Mouse (Mus musculus) liver, embryonic 15.5 days (tissue): Measurements from ENCODE around the gene Heatr6. TPM values are rescaled to one million over a fixed set of nuclear protein-coding genes. Genes with fewer than 3 reads are reported as not detected.
A peak's percentile ranks its signal among the peaks of the same experiment; 100 is the strongest.

ENCODE experiments used
- ATAC-seq: fragments of 200-750 bp; cut with Nextera tagmentation; 2 replicates; pipeline ENCODE4 v1.8.0; 2017; ENCODE audit warnings: moderate number of reproducible peaks, mild to moderate bottlenecking, moderate library complexity; ENCODE audit not compliant: insufficient read depth
- H3K27ac ChIP-seq: fragments of 300-500 bp; sonication (generic); replicated peaks from 2 replicates; pipeline ENCODE4 v1.5.1; 2015; ENCODE audit warnings: mild to moderate bottlenecking, inconsistent platforms
- H3K27me3 ChIP-seq: fragments of 300-500 bp; sonication (generic); 2 replicates; pipeline ENCODE4 v1.6.1; 2015; ENCODE audit warnings: mild to moderate bottlenecking, inconsistent platforms
- H3K36me3 ChIP-seq: fragments of 300-500 bp; sonication (generic); replicated peaks from 2 replicates; pipeline ENCODE4 v1.6.1; 2015; ENCODE audit warnings: moderate library complexity, mild to moderate bottlenecking, inconsistent platforms
- H3K4me1 ChIP-seq: fragments of 300-500 bp; sonication (generic); replicated peaks from 2 replicates; pipeline ENCODE4 v1.6.1; 2015; ENCODE audit warnings: inconsistent platforms
- H3K4me2 ChIP-seq: fragments of 300-500 bp; sonication (generic); 2 replicates; pipeline ENCODE4 v1.6.1; 2015; ENCODE audit warnings: moderate library complexity, mild to moderate bottlenecking, inconsistent platforms
- H3K4me3 ChIP-seq: fragments of 300-500 bp; sonication (generic); replicated peaks from 2 replicates; pipeline ENCODE4 v1.5.1; 2015; ENCODE audit warnings: mild to moderate bottlenecking, inconsistent platforms
- H3K9ac ChIP-seq: fragments of 300-500 bp; sonication (generic); 2 replicates; pipeline ENCODE4 v1.6.1; 2015; ENCODE audit warnings: moderate library complexity, mild to moderate bottlenecking, inconsistent platforms
- H3K9me3 ChIP-seq: fragments of 300-500 bp; sonication (generic); replicated peaks from 2 replicates; pipeline ENCODE4 v1.6.1; 2016; ENCODE audit warnings: inconsistent platforms
- WGBS: fragments of 180-500 bp; shearing (Covaris S2); methylation state at CpG from one replicate; pipeline ENCODE4 v1.1.7; 2015; ENCODE audit warnings: mixed read lengths; ENCODE audit not compliant: insufficient replicate concordance; 5-methylcytosine and 5-hydroxymethylcytosine counted together
- polyA plus RNA-seq: library from polyadenylated mRNA; unstranded; fragments of >200 nt; fragmentation: Nextera tagmentation; extraction: Ambion mirVana; gene quantifications from 2 replicates; pipeline ENCODE4 v1.2.1, GENCODE M21; 2015

The Heatr6 gene
- polyA plus RNA-seq, 1 experiment from 2014 or later: 6.2 TPM

DNA sequence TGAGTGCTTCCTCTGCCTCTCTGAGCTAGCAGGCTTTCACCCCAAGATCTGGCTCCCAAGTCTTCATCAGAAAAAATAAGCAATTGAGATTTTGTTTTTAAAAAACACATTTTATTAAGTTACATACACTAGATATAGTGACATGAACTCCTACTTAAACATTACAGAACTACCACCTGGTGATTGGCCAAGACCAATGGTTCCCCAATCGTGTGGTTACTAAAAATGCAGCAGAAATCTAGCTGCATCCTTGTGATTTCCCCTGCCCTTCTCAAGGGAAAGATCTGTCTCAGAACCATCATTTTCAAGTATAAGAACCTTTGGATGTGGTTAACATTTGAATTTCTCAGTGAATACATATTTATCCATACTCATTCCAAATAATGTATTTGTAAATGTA lies 19.3 kb upstream of the Heatr6 start:
- no peak overlapping the region for H3K27ac ChIP-seq
- WGBS: 43% methylated on average over 1 of the region's 1 CpGs
- H3K4me3 ChIP-seq: no peak overlapping the region
- no peak overlapping the region for H3K4me2 ChIP-seq
- H3K36me3 ChIP-seq: no peaks in the 10 kb centered on the region
- no peak for ATAC-seq
- H3K9ac ChIP-seq: no peak overlapping the region
- no peaks in the 10 kb centered on the region for H3K27me3 ChIP-seq
- H3K9me3 ChIP-seq: no peaks in the 10 kb centered on the region
- H3K4me1 ChIP-seq: no peaks in the 10 kb centered on the region

DNA sequence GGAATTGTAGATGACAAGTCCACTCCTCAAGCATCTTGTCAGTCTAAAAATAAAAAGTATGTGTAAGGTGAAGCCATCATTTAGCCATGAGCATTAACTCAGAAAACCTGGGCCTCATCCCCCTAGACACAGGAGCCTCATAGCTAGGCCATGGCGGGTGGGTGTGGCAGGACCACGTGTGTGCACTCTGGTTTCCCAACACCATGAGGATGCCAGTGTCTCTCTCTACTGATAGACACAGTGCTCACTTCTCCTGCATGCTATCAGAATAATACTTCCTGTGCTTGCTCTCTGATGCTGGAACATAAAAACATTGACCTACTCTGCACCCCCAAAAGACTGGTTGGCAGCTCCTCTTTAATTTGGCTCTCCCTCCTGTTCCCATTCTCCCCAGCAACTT lies 17.6 kb upstream of the Heatr6 start:
- Histone ChIP-seq H3K36me3 (no peaks in the 10 kb centered on the region), H3K27ac (no peak overlapping the region), H3K27me3 (no peaks in the 10 kb centered on the region), H3K9ac (no peak overlapping the region), H3K4me3 (no peak overlapping the region), H3K9me3 (no peaks in the 10 kb centered on the region), H3K4me1 (no peaks in the 10 kb centered on the region), H3K4me2 (no peak overlapping the region)
- 18% methylated on average over 2 of the region's 2 CpGs for WGBS
- no peak for ATAC-seq

DNA sequence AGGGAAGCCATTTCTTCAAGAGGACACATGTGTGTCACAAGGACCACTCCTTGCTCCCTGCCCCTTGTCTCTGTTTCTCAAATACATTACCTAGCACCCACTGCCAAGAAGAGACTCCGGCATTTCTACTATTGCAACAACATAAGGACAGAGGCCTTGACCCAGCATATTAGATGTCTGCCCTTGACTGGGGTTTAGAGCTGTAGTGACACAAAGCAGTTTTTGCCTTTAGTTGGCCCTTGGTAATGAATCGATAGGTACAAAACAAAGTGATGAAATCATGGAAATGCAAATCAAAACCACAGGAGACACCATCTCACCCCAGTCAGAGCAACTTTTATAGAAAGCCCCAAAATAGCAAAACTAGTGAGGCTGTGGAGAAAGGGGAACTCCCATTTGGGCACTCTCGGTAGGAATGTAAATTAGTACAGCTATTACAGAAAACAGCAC lies 16.4 kb upstream of the Heatr6 start:
- no peaks in the 10 kb centered on the region for H3K9me3 ChIP-seq
- no peak overlapping the region for H3K4me3 ChIP-seq
- no peak overlapping the region for H3K9ac ChIP-seq
- H3K4me2 ChIP-seq: no peak overlapping the region
- no peak overlapping the region for H3K27ac ChIP-seq
- no peaks in the 10 kb centered on the region for H3K36me3 ChIP-seq
- WGBS: 31% methylated on average over 3 of the region's 3 CpGs
- H3K4me1 ChIP-seq: 0 out of 2 replicates have a peak, but pooled peaks cover 2% of the 10 kb centered on the region
- H3K27me3 ChIP-seq: no peaks in the 10 kb centered on the region
- ATAC-seq: no peak

DNA sequence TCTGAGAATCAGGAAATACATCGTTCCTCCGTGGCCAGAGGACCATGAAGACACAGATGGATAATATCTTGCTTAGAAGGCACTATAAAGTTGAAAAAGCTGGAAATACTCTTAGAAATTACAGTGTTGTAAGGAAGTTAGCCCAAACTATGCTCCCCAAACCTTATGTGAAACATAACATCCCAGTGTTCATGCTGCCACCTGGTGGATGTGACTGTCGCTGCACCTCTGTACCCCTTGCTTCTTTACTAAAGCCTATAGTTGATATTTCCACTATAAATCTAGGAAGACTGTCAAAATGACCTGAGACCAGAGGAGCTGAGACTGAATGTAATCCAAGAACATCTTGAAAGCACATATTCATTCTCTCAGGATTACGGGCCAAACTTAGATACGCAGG lies 14.3 kb upstream of the Heatr6 start:
- H3K4me2 ChIP-seq: no peak overlapping the region
- no peaks in the 10 kb centered on the region for H3K36me3 ChIP-seq
- H3K4me1 ChIP-seq: peaks cover 14% of the 10 kb centered on the region
- no peaks in the 10 kb centered on the region for H3K27me3 ChIP-seq
- WGBS: 20% methylated on average over 5 of the region's 5 CpGs
- no peak overlapping the region for H3K27ac ChIP-seq
- H3K9ac ChIP-seq: no peak overlapping the region
- ATAC-seq: no peak
- no peaks in the 10 kb centered on the region for H3K9me3 ChIP-seq
- H3K4me3 ChIP-seq: no peak overlapping the region

- ATAC-seq: no peak
Measured at GRCm38 (mm10) chr11:83740443-83740991, 13.0 kb upstream of the Heatr6 start.

GRCm38 (mm10) chr11:83741841-83742240 lies 11.7 kb upstream of the Heatr6 start:
- no peaks in the 10 kb centered on the region for H3K36me3 ChIP-seq
- peaks cover 14% of the 10 kb centered on the region for H3K4me1 ChIP-seq
- H3K9ac ChIP-seq: no peak overlapping the region
- no peak overlapping the region for H3K4me3 ChIP-seq
- no peaks in the 10 kb centered on the region for H3K9me3 ChIP-seq
- no peak overlapping the region for H3K4me2 ChIP-seq
- ATAC-seq: peak; percentile 65; the same call in 1 of the 2 replicates
- WGBS: 57% methylated on average over 5 of the region's 5 CpGs
- H3K27ac ChIP-seq: peak overlapping the region; percentile 45; the same call in 1 of the 2 replicates
- H3K27me3 ChIP-seq: no peaks in the 10 kb centered on the region; the same call in 1 of the 2 replicates

More at GRCm38 (mm10) chr11:83740443-83740991, 13.0 kb upstream of the Heatr6 start:
- no peaks in the 10 kb centered on the region; the same call in 1 of the 2 replicates for H3K27me3 ChIP-seq
- H3K9ac ChIP-seq: no peak overlapping the region
- WGBS: 66% methylated on average over 4 of the region's 4 CpGs
- H3K9me3 ChIP-seq: no peaks in the 10 kb centered on the region
- H3K4me3 ChIP-seq: no peak overlapping the region
- no peaks in the 10 kb centered on the region for H3K36me3 ChIP-seq
- H3K4me2 ChIP-seq: no peak overlapping the region
- peaks cover 14% of the 10 kb centered on the region for H3K4me1 ChIP-seq
- H3K27ac ChIP-seq: no peak overlapping the region

GRCm38 (mm10) chr11:83742731-83743355 lies 10.7 kb upstream of the Heatr6 start:
- Histone ChIP-seq H3K4me1 (peaks cover 14% of the 10 kb centered on the region), H3K36me3 (no peaks in the 10 kb centered on the region), H3K27me3 (no peaks in the 10 kb centered on the region; the same call in 1 of the 2 replicates), H3K27ac (no peak overlapping the region), H3K9ac (no peak overlapping the region), H3K4me2 (no peak overlapping the region), H3K4me3 (no peak overlapping the region), H3K9me3 (no peaks in the 10 kb centered on the region)
- WGBS: 58% methylated on average over 9 of the region's 9 CpGs
- ATAC-seq: no peak

DNA sequence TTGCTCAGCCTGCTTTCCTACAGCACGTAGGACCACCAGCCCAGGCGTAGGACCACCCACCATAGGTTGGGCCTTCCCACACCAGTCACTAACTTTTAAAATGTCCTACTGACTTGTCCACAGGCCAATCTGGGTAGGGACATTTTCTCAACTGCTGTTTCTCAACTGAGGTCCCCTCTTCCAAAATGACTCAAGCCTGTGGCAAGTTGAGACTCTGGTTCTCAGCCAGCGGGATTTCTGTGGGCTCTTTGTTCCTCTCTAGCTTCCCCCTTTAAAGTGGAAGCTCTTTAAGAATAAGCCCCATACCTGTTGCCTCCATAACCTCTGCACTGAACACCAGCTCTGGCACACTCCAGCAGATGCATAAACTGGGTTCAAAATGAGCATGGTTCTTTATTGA lies 10.0 kb upstream of the Heatr6 start:
- peaks cover 14% of the 10 kb centered on the region for H3K4me1 ChIP-seq
- no peaks in the 10 kb centered on the region for H3K9me3 ChIP-seq
- ATAC-seq: no peak
- H3K27me3 ChIP-seq: peaks cover 3% of the 10 kb centered on the region; the same call in 1 of the 2 replicates
- H3K4me2 ChIP-seq: no peak overlapping the region
- 50% methylated on average over 3 of the region's 3 CpGs for WGBS
- no peak overlapping the region for H3K9ac ChIP-seq
- H3K27ac ChIP-seq: no peak overlapping the region
- no peaks in the 10 kb centered on the region for H3K36me3 ChIP-seq
- H3K4me3 ChIP-seq: no peak overlapping the region

DNA sequence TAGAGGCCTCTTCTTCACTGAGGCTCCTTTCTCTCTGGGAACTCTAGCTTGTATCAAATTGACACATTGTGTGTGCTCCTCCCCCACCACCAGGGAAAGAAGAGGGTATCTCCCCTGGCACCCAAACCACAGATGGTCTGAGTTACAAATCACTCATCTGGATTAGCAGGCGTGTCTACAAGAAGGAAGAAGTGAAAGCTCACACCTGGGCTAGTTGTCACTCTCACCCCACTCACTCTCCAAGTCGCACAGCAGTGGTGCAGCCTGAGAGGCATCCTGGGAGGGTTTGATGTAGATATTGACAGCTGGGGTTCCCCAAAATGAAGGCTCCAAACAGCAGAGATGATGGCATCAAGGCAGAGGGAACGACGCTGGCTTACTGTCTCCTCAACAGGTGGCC lies 7.3 kb upstream of the Heatr6 start:
- peaks cover 4% of the 10 kb centered on the region; the same call in 1 of the 2 replicates for H3K27me3 ChIP-seq
- no peak overlapping the region; the same call in none of the 2 replicates for H3K27ac ChIP-seq
- H3K9ac ChIP-seq: no peak overlapping the region
- no peak overlapping the region for H3K4me3 ChIP-seq
- no peaks in the 10 kb centered on the region for H3K36me3 ChIP-seq
- peaks cover 14% of the 10 kb centered on the region for H3K4me1 ChIP-seq
- H3K9me3 ChIP-seq: no peaks in the 10 kb centered on the region
- ATAC-seq: no peak
- no peak overlapping the region for H3K4me2 ChIP-seq
- 54% methylated on average over 4 of the region's 4 CpGs for WGBS

GRCm38 (mm10) chr11:83746681-83747080 lies 6.8 kb upstream of the Heatr6 start, which contains the start of gene Wfdc21:
Wfdc21 (plus strand) TSS chr11:83746940.
- Histone ChIP-seq H3K27ac (peak within 1 kb of the TSS; percentile 45), H3K9ac (no peak within 1 kb of the TSS), H3K36me3 (no peaks in the 10 kb centered on the region), H3K27me3 (peaks cover 4% of the 10 kb centered on the region; the same call in 1 of the 2 replicates), H3K4me3 (peak within 1 kb of the TSS; percentile 15; the same call in 1 of the 2 replicates), H3K4me1 (peaks cover 12% of the 10 kb centered on the region), H3K4me2 (no peak within 1 kb of the TSS), H3K9me3 (no peaks in the 10 kb centered on the region)
- no peak for ATAC-seq
- 52% methylated on average over 5 of the region's 5 CpGs for WGBS

DNA sequence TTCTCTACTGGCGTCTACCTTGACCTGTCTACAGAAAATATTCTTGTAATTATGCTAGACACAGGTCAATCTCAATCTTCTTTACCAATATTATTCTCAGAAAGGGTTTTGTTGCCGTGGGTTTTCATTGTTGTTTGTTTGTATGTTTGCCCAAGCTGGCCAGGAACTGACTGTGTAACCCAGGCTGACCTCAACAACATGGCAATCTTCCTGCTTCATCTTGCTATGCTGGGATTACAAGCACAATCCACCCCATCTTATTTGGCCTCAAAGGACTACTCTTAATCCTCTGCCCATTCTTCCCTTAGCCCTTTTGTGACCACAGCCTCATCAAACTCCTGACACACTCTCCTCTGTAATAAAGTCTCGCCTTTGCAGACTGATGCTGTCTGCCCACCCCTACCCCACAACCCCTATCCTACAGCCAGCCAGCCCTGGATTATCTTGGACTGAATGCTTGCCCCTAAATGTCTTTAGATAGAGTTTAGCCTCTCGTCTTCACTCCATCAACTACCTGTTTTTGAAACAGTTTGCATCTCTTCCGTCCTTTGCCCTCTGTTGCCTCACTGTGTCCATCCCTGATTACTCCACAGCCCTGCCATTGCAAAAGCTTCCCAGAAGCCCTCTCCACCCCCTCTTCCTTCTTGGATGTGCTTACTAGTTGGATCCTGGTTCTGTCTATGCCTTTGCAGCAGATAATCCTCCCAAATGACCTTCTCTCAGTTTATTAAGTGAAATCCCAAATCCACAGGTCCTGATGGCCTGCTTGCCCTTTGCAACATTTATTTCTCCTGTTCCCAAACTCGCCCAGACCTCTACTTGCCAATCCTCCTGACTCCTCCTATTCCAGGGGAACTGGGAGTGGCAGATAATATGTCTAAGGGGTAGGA lies 5.9 kb upstream of the Heatr6 start:
- 0 out of 2 replicates have a peak, but pooled peaks have one; percentile 18 for ATAC-seq
- peaks cover 9% of the 10 kb centered on the region for H3K4me1 ChIP-seq
- peak overlapping the region; percentile 15; the same call in 1 of the 2 replicates for H3K4me3 ChIP-seq
- H3K27ac ChIP-seq: 0 out of 2 replicates have a peak overlapping the region, but pooled peaks have one; percentile 45
- no peak overlapping the region for H3K9ac ChIP-seq
- 41% methylated on average over 6 of the region's 6 CpGs for whole genome bisulfite sequencing
- H3K36me3 ChIP-seq: no peaks in the 10 kb centered on the region
- H3K27me3 ChIP-seq: peaks cover 13% of the 10 kb centered on the region; the same call in 1 of the 2 replicates
- no peaks in the 10 kb centered on the region for H3K9me3 ChIP-seq
- H3K4me2 ChIP-seq: no peak overlapping the region
